Mouse (Mus musculus) hematopoietic stem cell, adult 5-6 weeks (primary cell): ENCODE results near the gene Lzts2. TPM values are rescaled to one million over a fixed set of nuclear protein-coding genes. Genes with fewer than 3 reads are reported as not detected.
A peak's percentile ranks its signal among the peaks of the same experiment; 100 is the strongest.

Experiments
- ATAC-seq, 2 experiments: fragments of 125-278 bp in 1 of 2; replicated peaks in 1 of 2; 2 replicates each; pipeline ENCODE4 v1.8.0; 2016 to 2017; ENCODE audit warnings: inconsistent platforms in 2 of 2, mild to moderate bottlenecking in 2 of 2, moderate number of reproducible peaks in 2 of 2, low read depth in 1 of 2, moderate TSS enrichment in 1 of 2; ENCODE audit not compliant: low FRiP score in 2 of 2, poor library complexity in 2 of 2, severe bottlenecking in 2 of 2, insufficient read depth in 1 of 2, low TSS enrichment in 1 of 2
- total RNA-seq: library from RNA; stranded (forward); fragments of 172-1452, 232-1000 nt; gene quantifications from 2 replicates; pipeline ENCODE4 v1.2.3, GENCODE M21; 2017

Lzts2 gene
- total RNA-seq, 1 experiment from 2014 or later, result 29.3 TPM

- peak; percentile 87 to 94 for ATAC-seq
Measured at GRCm38 (mm10) chr19:45058113-45058839, 44.1 kb downstream of the Lzts2 start.

DNA sequence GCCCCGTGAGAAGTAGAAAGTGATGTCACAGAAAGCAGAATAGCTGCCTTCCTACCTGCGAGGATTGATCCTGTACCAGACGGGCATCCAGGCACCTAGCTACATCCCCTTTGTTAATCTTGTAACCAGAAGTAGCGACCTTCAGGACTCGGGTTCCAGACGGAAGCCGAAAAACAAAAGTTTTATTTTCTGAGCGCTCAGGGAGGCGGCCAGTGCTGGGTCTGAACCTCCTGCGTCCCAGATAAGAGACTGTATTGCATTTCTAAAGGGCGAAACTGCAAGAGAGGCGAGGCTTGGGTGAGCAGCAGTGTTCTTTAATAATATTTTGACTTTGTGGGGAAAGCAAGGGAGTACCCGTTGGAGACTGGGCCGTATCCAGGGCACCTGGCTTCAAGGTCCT lies 44.6 kb downstream of the Lzts2 start:
- ATAC-seq, result no peak; a peak in 1 of 4 replicates

GRCm38 (mm10) chr19:45063565-45064292 lies 49.5 kb downstream of the Lzts2 start:
- peak; percentile 68 to 69; a peak in 3 of 4 replicates for ATAC-seq

GRCm38 (mm10) chr19:45065226-45065625 lies 51.0 kb downstream of the Lzts2 start:
- ATAC-seq, result no peak

DNA sequence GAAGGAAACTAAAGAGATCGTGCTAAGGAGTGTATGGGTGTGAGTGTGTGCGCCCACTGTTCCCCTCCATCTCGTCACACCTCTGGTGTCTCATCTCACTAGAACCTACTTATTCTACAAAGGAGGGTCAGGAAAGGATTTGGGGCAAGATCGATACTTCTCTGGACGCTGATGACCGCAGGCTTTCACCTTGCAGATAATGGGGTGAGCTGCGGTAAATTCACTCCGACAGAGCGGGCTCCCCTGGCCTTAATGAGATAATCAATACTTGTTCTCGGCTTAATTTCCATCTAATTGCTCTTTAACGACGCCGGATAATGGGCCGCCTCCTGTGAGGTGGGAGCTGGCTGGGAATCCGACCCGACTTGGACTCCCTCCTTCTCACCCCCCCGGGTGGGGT lies 53.0 kb downstream of the Lzts2 start:
- ATAC-seq, result no peak

DNA sequence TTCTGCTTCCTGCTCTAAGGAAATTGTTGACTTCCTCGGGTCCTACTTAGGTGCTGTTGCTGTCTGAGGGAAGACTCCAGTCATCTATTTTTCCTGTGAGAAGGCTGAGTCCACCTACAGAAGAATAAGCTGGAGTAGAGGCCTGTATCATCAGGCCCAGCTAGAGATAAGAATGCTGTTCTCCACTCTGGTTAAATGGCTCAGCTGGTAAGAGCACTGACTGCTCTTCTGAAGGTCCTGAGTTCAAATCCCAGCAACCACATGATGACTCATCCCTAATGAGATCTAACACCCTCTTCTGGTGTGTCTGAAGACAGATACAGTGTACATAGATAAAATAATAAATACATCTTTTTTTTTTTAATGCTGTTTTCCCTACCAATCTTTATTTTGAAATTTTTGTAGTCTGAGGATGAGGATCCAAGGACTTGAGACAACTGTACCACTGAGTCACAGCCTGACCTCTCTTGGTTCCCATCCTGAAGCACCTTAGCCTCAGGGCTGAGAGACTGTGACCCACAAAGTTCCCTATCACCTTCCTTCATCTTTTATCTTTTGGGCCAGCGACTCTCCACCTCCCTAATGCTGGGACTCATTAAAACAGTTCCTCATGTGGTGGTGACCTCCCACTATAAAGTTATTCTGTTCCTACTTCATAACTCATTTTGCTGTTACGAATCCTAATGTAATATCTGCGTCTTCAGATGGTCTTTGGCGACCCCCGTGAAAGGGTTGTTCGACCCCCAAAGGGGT lies 53.7 kb downstream of the Lzts2 start:
- no peak for ATAC-seq

GRCm38 (mm10) chr19:45073871-45074542 lies 59.8 kb downstream of the Lzts2 start:
- 0 out of 4 replicates have a peak, but pooled peaks of 1 of the 2 experiments have one; percentile 39 for ATAC-seq

DNA sequence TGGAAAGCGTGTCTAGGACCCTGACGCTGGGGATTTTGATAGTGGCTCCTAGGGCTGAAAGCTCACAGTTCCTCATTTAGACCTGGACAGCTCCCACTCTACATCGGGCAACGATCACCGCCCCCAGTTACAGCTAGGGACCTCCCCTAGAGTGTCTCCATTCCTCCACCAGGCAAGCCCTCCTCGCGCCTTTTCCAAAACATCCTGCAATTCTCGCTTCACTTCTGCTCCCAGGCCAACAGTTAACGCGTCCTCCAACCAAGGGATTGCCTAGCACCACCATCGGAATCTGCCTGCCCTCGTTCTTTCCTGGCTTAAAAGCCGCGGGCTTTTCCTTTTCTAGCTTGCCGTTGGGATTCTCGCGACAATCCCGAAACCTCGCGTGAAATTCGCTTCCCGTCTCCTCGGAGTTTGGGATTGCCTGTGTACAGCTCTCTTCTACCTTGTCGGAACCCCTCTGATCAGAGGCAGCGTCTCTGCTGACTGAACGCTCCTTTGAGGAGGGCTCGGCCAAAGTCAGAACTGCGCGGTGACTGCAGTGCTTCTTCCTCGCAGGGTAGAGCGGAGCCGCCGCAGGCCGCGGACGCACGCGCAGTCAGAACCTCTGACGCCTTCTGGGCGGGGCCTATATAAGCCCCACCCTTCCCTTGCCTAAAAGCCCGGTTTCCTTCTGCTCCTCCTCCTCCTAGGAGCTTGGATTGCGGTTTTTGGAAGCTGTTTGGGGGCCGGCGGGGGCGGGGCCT lies 60.5 kb downstream of the Lzts2 start, which contains the start of gene Kazald1:
Gene Kazald1, plus strand, starts transcription at position 662 of the 743 bp plus-strand sequence.
- ATAC-seq, result peak; percentile 55 to 59

DNA sequence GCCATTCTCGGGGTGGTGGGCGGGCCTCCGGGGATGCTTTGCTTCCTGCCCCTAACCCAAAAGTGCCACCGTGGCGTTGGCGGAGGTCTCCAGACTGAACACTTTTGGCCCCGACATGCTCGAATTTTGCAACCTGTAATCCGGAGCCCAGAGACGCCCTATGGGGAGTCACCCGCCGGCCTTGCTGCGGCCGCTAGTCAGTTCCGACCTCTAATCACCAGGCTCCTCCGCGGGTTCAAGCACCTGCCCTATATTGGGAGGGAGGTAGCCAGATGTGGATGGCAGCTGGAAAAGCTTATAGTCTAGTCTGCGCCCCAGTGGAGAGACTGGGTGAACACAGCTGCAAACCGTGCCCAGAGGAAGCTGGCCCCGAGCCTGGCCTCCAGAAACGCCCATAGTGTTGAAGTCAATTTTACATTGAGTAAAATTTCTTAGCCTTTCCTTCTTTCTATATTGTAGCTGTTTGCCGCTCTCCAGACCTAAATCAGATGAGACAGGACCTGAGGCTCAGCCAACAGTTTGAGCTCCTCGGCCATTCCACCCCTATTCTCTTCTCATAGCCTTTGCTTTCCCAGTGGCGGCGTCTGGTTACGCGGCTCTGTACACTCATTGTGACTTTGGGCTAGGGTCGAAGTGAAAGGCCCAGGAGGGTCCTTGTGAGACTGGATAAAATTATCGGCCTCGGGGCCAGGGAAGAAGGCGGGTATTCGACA lies 61.3 kb downstream of the Lzts2 start:
- peak; percentile 33 to 48; a peak in 2 of 4 replicates for ATAC-seq

DNA sequence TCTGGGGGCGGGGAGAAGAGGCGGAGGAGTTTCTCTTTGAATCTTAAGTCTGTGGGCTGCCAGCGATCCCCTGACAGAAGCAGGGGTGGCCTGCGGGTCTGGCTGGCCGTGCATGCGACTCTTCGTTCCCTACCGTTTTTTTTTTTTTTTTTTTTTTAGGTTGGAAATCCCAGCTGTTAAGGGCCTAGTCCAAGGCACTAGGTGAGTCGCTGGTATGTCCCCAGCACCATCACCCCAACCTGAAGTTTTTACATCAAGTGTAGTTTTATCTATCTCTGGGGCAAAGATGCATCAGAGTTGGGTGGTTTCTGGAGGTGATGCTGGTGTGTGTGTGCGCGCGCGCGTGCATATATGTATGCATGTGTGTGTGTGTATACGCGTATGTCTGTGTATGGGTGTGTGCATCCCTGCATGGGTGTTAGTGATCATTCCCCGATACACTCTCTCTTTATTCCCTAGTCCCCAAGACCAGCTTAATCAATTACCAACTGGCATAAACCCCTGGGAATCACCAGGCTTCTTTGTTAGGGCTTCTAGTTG lies 61.9 kb downstream of the Lzts2 start:
- ATAC-seq, result no peak

Other genes with a start within 250 kb of the Lzts2 start
- gene Slf2, start 83.3 kb upstream of the Lzts2 start, total RNA-seq, result 59.2 and 61.2 TPM in 2 replicates
- 0.19 and 2.2 TPM in 2 replicates for gene Sema4g, start 25.3 kb upstream of the Lzts2 start, total RNA-seq
- 26.6 and 31.0 TPM in 2 replicates for gene Twnk, start 8.8 kb upstream of the Lzts2 start, total RNA-seq
- gene Mrpl43, start 8.0 kb upstream of the Lzts2 start, total RNA-seq, result 14.6 and 25.5 TPM in 2 replicates
- gene Pdzd7, start 31.3 kb downstream of the Lzts2 start, total RNA-seq, result not detected in 2 replicates
- 12.0 and 16.0 TPM in 2 replicates for gene Sfxn3, start 33.1 kb downstream of the Lzts2 start, total RNA-seq
- gene Kazald1, start 60.8 kb downstream of the Lzts2 start, total RNA-seq, result 0.45 and 1.4 TPM in 2 replicates
- not detected in 2 replicates for gene Tlx1, start 136.3 kb downstream of the Lzts2 start, total RNA-seq
- not detected in 2 replicates for gene Lbx1, start 221.4 kb downstream of the Lzts2 start, total RNA-seq